Mouse (Mus musculus): Measurements from ENCODE around the gene Fam120a.

DNA sequence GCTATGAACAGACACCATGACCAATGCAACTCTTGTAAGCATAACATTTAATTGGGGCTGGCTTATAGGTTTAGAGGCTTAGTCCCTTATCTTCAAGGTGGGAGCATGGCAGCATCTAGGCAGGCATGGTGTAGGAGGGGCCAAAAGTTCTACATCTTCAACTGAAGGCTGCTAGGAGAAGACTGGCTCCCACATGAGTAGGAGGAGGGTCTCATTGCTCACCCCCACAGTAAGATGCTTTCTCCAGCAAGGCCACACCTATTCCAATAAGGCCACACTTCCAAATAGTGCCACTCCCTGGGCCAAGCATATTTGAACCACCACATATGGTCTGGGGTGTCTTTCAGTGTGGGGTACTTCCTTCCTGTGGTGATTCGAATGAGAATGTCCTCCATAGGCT, 49.6 kb upstream of the Fam120a start:
- TF ChIP-seq GATA1 (IDR thresholded peaks at IDR 0.05; ENCODE audit: borderline replicate concordance, low read length) (no peak), FLI1 (IDR thresholded peaks at IDR 0.05; ENCODE audit: low read length) (no peak)

Measured in megakaryocyte, embryonic 14.5 days (primary cell).